Mouse (Mus musculus) thymus, adult 2 months (tissue): ENCODE data around the gene Vps50. TPM values are rescaled to one million over a fixed set of nuclear protein-coding genes. Genes with fewer than 3 reads are reported as not detected.
"Not testable (repeated sequence)": the region's sequence is repeated elsewhere in the genome, so short reads cannot be mapped to it uniquely, and the experiment has no call there.

Experiments used
- DNase-seq: peaks from one replicate; pipeline ENCODE4 v3.0.0; 2021
- H3K27ac ChIP-seq: fragments of 200-500 bp; 2 replicates; pipeline ENCODE4 v1.5.1; 2012; ENCODE audit warnings: low read length, control low read depth; ENCODE audit not compliant: control insufficient read depth, insufficient read depth
- H3K27me3 ChIP-seq: fragments of 200-500 bp; 2 replicates; pipeline ENCODE4 v1.6.1; 2012; ENCODE audit warnings: mild to moderate bottlenecking, low read length, moderate library complexity, mixed read lengths; ENCODE audit not compliant: control insufficient read depth, insufficient read depth
- H3K36me3 ChIP-seq: fragments of 200-500 bp; 2 replicates; pipeline ENCODE4 v1.6.1; 2012; ENCODE audit warnings: mild to moderate bottlenecking, low read length, moderate library complexity; ENCODE audit not compliant: control insufficient read depth, insufficient read depth
- H3K4me1 ChIP-seq: fragments of 200-500 bp; replicated peaks from 2 replicates; pipeline ENCODE4 v1.6.1; 2012; ENCODE audit warnings: low read length; ENCODE audit not compliant: control insufficient read depth, insufficient read depth
- H3K4me3 ChIP-seq: fragments of 200-500 bp; 2 replicates; pipeline ENCODE4 v1.5.1; 2012; ENCODE audit warnings: mild to moderate bottlenecking, low read length, control low read depth, moderate library complexity; ENCODE audit not compliant: control insufficient read depth, insufficient read depth
- CTCF ChIP-seq: fragments of 200-500 bp; IDR thresholded peaks from 2 replicates; pipeline ENCODE4 v1.5.1; 2012; ENCODE audit warnings: mild to moderate bottlenecking, control low read depth, low read length, moderate library complexity, borderline replicate concordance; ENCODE audit not compliant: control insufficient read depth, poor library complexity, insufficient read depth; ENCODE audit errors: extremely low read depth
- POLR2A ChIP-seq: fragments of 200-500 bp; IDR thresholded peaks from 2 replicates; pipeline ENCODE4 v1.6.1; 2012; ENCODE audit warnings: mild to moderate bottlenecking, low read length, control low read depth, moderate library complexity; ENCODE audit not compliant: control insufficient read depth, poor library complexity, insufficient read depth; ENCODE audit errors: extremely low read depth
- WGBS: fragments of 180-500 bp; shearing (Covaris S2); methylation state at CpG from one replicate; pipeline ENCODE4 v1.1.7; 2018; 5-methylcytosine and 5-hydroxymethylcytosine counted together
- polyA plus RNA-seq: library from polyadenylated mRNA; depleted of rRNA; stranded (reverse); fragments of >200 nt; gene quantifications from 2 replicates; pipeline ENCODE4 v1.2.3, GENCODE M21; 2012

Gene Vps50
- polyA plus RNA-seq, 1 experiment = 4.0 TPM

GRCm38 (mm10) chr6:3496210-3496609, 2.0 kb upstream of the Vps50 start:
- H3K4me3 ChIP-seq = no peak overlapping the region
- peaks cover 6% of the 10 kb centered on the region for H3K4me1 ChIP-seq
- no peaks in the 10 kb centered on the region for H3K27me3 ChIP-seq
- peak; percentile 40 for DNase-seq
- no peak overlapping the region for H3K27ac ChIP-seq
- WGBS = 2% methylated on average over 2 of the region's 2 CpGs
- TF ChIP-seq CTCF = no peak
- H3K36me3 ChIP-seq = no peaks in the 10 kb centered on the region

DNA sequence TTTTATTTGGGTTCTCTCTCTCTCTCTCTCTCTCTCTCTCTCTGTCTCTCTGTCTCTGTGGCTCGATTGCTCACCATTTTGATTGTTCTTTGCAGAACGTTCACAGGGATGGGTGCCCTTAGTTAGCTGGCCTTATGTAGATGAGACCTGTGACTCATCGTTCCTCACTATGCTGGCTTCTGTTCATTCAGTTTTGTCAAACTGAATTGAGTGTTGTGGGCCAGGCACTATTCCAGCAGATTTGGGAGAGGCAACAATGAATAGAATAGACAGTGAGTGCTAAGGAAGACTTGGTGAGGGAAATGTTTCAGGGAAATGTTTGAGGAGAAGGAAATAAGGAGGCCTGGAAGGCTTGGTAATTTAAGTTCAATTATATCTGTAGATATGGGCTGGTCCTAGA, 2.1 kb downstream of the Vps50 start:
- 88% methylated on average over 3 of the region's 3 CpGs for WGBS
- Histone ChIP-seq H3K4me1 (peaks cover 6% of the 10 kb centered on the region), H3K4me3 (no peak overlapping the region)

GRCm38 (mm10) chr6:3505289-3505688, 7.1 kb downstream of the Vps50 start:
- H3K27me3 ChIP-seq = no peaks in the 10 kb centered on the region
- H3K4me1 ChIP-seq = no peaks in the 10 kb centered on the region
- 85% methylated on average over 5 of the region's 5 CpGs for WGBS
- H3K4me3 ChIP-seq = no peak overlapping the region
- no peak overlapping the region for H3K27ac ChIP-seq
- TF ChIP-seq CTCF (no peak), POLR2A (no peak)
- no peak for DNase-seq
- H3K36me3 ChIP-seq = no peaks in the 10 kb centered on the region

More for the DNA sequence above, 2.1 kb downstream of the Vps50 start:
- H3K27ac ChIP-seq = no peak overlapping the region
- no peak for DNase-seq
- TF ChIP-seq POLR2A (no peak), CTCF (no peak)
- no peaks in the 10 kb centered on the region for H3K36me3 ChIP-seq
- H3K27me3 ChIP-seq = no peaks in the 10 kb centered on the region

GRCm38 (mm10) chr6:3507078-3507477, 8.9 kb downstream of the Vps50 start:
- Histone ChIP-seq H3K27me3 (no peaks in the 10 kb centered on the region), H3K4me3 (no peak overlapping the region), H3K27ac (no peak overlapping the region), H3K4me1 (no peaks in the 10 kb centered on the region), H3K36me3 (no peaks in the 10 kb centered on the region)
- DNase-seq = no peak
- TF ChIP-seq POLR2A (no peak), CTCF (no peak)
- 92% methylated on average over 4 of the region's 4 CpGs for WGBS

DNA sequence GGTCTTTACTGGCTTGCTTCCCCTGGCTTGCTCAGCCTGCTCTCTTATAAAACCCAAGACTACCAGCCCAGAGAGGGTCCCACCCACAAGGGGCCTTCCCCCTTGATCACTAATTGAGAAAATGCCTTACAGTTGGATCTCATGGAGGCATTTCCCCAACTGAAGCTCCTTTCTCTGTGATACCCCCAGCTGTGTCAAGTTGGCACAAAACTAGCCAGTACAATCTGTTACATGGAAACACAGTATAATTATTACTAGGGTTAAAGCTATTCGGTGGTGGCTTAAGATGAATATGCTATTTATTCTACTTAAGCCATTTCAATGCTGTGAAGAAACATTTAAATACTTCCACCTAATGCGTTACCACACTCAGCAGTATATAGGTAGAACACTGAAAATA, 10.0 kb downstream of the Vps50 start:
- not testable (repeated sequence) for H3K27me3 ChIP-seq, H3K36me3 ChIP-seq, H3K4me1 ChIP-seq, DNase-seq, H3K4me3 ChIP-seq, H3K27ac ChIP-seq
- WGBS = 98% methylated on average over 2 of the region's 2 CpGs

- no peak overlapping the region for H3K27ac ChIP-seq
- no peaks in the 10 kb centered on the region for H3K27me3 ChIP-seq
- no peaks in the 10 kb centered on the region for H3K36me3 ChIP-seq
- H3K4me3 ChIP-seq = no peak overlapping the region
- DNase-seq = no peak
- WGBS = 40% methylated on average over 2 of the region's 2 CpGs
- no peaks in the 10 kb centered on the region for H3K4me1 ChIP-seq
- TF ChIP-seq POLR2A (no peak), CTCF (no peak)
Measured at GRCm38 (mm10) chr6:3509782-3510181, 11.6 kb downstream of the Vps50 start.

DNA sequence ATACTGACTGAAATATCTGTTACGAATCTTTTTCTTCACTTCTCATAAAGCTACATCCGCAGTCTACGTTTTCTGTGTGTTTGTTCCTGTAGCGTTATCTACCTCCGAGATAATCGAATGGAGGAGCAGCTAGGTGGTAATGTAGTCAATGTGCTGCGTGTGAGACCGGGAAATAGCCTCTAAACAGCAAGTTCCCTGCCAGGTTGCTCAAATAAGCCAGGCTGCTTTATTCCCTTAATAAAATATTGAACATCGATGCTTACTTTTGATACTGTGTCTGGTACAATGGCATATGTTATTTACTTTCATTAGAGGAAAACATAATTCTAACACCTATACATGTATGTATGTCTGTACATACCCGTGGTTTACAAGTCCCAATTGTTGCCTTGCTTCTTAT, 12.9 kb downstream of the Vps50 start:
- Histone ChIP-seq H3K4me1 (no peaks in the 10 kb centered on the region), H3K4me3 (no peak overlapping the region), H3K36me3 (no peaks in the 10 kb centered on the region), H3K27me3 (no peaks in the 10 kb centered on the region), H3K27ac (no peak overlapping the region)
- no peak for DNase-seq
- 97% methylated on average over 10 of the region's 10 CpGs for whole genome bisulfite sequencing
- TF ChIP-seq CTCF (no peak), POLR2A (no peak)
